Mouse (Mus musculus) thymus, adult 2 months (tissue): Measurements from ENCODE around the gene Fstl1. TPM values are rescaled to one million over a fixed set of nuclear protein-coding genes. Genes with fewer than 3 reads are reported as not detected.

ENCODE experiments used
- DNase-seq: peaks from one replicate; pipeline ENCODE4 v3.0.0; 2021
- H3K27ac ChIP-seq: fragments of 200-500 bp; 2 replicates; pipeline ENCODE4 v1.5.1; 2012; ENCODE audit warnings: low read length, control low read depth; ENCODE audit not compliant: control insufficient read depth, insufficient read depth
- H3K27me3 ChIP-seq: fragments of 200-500 bp; 2 replicates; pipeline ENCODE4 v1.6.1; 2012; ENCODE audit warnings: mild to moderate bottlenecking, low read length, moderate library complexity, mixed read lengths; ENCODE audit not compliant: control insufficient read depth, insufficient read depth
- H3K36me3 ChIP-seq: fragments of 200-500 bp; 2 replicates; pipeline ENCODE4 v1.6.1; 2012; ENCODE audit warnings: mild to moderate bottlenecking, low read length, moderate library complexity; ENCODE audit not compliant: control insufficient read depth, insufficient read depth
- H3K4me1 ChIP-seq: fragments of 200-500 bp; replicated peaks from 2 replicates; pipeline ENCODE4 v1.6.1; 2012; ENCODE audit warnings: low read length; ENCODE audit not compliant: control insufficient read depth, insufficient read depth
- H3K4me3 ChIP-seq: fragments of 200-500 bp; 2 replicates; pipeline ENCODE4 v1.5.1; 2012; ENCODE audit warnings: mild to moderate bottlenecking, low read length, control low read depth, moderate library complexity; ENCODE audit not compliant: control insufficient read depth, insufficient read depth
- CTCF ChIP-seq: fragments of 200-500 bp; IDR thresholded peaks from 2 replicates; pipeline ENCODE4 v1.5.1; 2012; ENCODE audit warnings: mild to moderate bottlenecking, control low read depth, low read length, moderate library complexity, borderline replicate concordance; ENCODE audit not compliant: control insufficient read depth, poor library complexity, insufficient read depth; ENCODE audit errors: extremely low read depth
- POLR2A ChIP-seq: fragments of 200-500 bp; IDR thresholded peaks from 2 replicates; pipeline ENCODE4 v1.6.1; 2012; ENCODE audit warnings: mild to moderate bottlenecking, low read length, control low read depth, moderate library complexity; ENCODE audit not compliant: control insufficient read depth, poor library complexity, insufficient read depth; ENCODE audit errors: extremely low read depth
- WGBS: fragments of 180-500 bp; shearing (Covaris S2); methylation state at CpG from one replicate; pipeline ENCODE4 v1.1.7; 2018; 5-methylcytosine and 5-hydroxymethylcytosine counted together
- polyA plus RNA-seq: library from polyadenylated mRNA; depleted of rRNA; stranded (reverse); fragments of >200 nt; gene quantifications from 2 replicates; pipeline ENCODE4 v1.2.3, GENCODE M21; 2012

Fstl1 gene
- polyA plus RNA-seq, 1 experiment = 9.6 TPM

DNA sequence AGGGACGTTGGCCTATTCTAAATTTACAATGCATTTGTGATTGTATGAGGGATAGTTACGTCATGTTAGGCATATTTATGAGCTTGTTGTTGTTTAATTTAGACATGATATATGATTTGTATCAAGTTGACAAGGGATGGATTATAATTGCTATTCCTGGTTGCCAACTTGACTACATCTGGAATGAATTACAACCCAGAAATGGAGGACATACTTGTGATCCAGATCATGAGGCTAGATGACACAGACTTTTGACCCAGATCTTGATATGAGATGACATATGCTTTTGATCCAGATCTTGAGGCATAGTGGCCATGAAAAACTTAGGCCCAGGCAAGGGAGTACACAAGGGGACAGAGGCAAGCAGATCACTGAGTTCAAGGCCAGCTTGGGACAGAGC, 36.6 kb upstream of the Fstl1 start:
- WGBS = 94% methylated on average over 2 of the region's 2 CpGs
- Histone ChIP-seq H3K27ac (no peak overlapping the region), H3K4me1 (no peaks in the 10 kb centered on the region), H3K27me3 (no peaks in the 10 kb centered on the region), H3K4me3 (no peak overlapping the region), H3K36me3 (no peaks in the 10 kb centered on the region)
- TF ChIP-seq POLR2A = no peak
- no peak for TF ChIP-seq CTCF
- DNase-seq = no peak

DNA sequence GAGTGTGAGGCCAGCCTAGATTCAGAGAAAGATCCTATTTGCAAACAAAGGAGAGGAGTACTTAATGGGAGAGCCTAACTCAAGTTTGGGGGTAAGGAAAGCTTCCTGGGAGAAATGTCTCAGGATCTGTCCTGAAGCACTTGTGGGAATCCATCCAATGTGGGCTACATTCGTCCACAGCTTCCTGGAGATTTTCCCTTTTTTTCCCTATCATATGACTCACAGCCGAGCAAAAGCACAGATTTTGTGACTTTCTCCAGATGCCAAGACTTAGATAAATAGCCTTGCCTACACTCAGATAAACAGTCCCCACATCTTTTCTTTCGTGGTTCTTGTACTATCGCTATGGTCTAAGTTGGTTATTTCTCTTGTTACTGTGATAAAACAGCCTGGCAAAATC, 34.4 kb upstream of the Fstl1 start:
- Histone ChIP-seq H3K4me3 (no peak overlapping the region), H3K36me3 (no peaks in the 10 kb centered on the region), H3K27me3 (no peaks in the 10 kb centered on the region), H3K27ac (no peak overlapping the region), H3K4me1 (no peaks in the 10 kb centered on the region)
- TF ChIP-seq CTCF = no peak
- no peak for TF ChIP-seq POLR2A
- DNase-seq = no peak
- WGBS = 96% methylated on average over 4 of the region's 4 CpGs

DNA sequence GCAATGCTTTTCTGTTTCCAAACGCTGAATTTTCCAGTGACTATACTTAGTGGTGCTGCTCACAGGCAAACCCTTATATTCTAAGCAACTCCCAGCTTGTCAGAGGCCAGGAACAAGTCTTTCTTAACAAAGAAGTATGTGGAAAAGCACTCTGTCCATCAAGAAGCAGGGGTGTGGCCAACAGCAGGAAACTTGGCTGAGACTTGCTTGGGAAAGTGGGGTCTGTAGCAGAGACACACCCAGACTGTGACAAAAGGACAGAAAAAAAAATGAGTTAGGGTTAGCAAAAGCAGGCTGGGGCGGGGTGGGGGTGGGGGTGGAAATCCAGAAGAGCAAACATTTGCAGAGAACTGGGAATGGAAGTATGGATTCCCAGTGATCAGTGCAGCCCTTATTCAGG, 23.8 kb upstream of the Fstl1 start:
- no peaks in the 10 kb centered on the region for H3K36me3 ChIP-seq

DNA sequence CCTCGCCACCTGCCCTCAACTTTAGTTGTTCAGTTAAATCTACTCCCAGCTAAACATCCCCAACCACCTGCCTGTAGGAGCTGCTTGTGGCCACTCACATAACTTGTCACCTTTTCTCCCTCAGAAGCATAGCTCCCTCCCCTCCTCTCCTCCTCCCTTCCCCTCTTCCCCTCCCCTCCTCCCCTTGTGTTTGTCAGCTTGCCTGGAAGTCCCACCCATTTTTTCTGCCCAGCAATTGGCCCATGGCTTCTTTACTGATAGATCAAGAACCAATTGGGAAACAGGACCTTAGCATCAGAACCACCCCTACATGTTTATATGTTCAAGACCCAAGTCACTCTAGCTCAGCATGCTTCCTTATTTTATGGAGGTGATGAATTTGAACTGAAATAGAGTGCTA, 22.9 kb upstream of the Fstl1 start:
- Histone ChIP-seq H3K36me3 (no peaks in the 10 kb centered on the region), H3K27ac (no peak overlapping the region)
- WGBS = 94% methylated on average over 1 of the region's 1 CpGs

More for the DNA sequence above, 23.8 kb upstream of the Fstl1 start:
- Histone ChIP-seq H3K27me3 (no peaks in the 10 kb centered on the region), H3K4me1 (no peaks in the 10 kb centered on the region), H3K27ac (no peak overlapping the region), H3K4me3 (no peak overlapping the region)
- WGBS = 67% methylated on average over 2 of the region's 2 CpGs
- no peak for DNase-seq
- no peak for TF ChIP-seq POLR2A
- TF ChIP-seq CTCF = no peak

DNA sequence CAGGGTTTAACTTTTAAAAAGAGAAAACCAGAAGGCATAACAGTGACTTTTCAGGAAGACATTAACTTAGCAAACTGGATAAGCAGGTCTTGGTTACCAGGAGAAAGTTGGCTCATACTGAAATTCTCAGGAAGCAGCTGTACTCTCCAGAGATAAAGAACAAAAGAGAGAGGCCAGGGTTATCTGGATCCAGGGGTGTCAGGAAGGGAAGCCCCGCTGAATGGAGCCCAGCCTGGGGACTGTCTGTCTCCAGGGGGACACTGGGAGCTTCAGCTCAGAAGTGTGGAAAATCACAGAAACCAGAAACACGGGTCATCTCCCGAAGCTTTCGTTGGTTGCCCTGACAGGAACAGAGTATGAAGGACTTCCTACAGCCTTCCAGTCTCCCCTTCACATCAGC, 22.2 kb upstream of the Fstl1 start:
- H3K36me3 ChIP-seq = no peaks in the 10 kb centered on the region
- H3K4me1 ChIP-seq = no peaks in the 10 kb centered on the region
- no peak overlapping the region for H3K4me3 ChIP-seq
- H3K27me3 ChIP-seq = no peaks in the 10 kb centered on the region
- no peak overlapping the region for H3K27ac ChIP-seq
- TF ChIP-seq CTCF (no peak), POLR2A (no peak)
- WGBS = 84% methylated on average over 4 of the region's 4 CpGs
- no peak for DNase-seq

More for the DNA sequence above, 22.9 kb upstream of the Fstl1 start:
- Histone ChIP-seq H3K4me1 (no peaks in the 10 kb centered on the region), H3K4me3 (no peak overlapping the region), H3K27me3 (no peaks in the 10 kb centered on the region)
- no peak for DNase-seq
- TF ChIP-seq POLR2A (no peak), CTCF (no peak)

DNA sequence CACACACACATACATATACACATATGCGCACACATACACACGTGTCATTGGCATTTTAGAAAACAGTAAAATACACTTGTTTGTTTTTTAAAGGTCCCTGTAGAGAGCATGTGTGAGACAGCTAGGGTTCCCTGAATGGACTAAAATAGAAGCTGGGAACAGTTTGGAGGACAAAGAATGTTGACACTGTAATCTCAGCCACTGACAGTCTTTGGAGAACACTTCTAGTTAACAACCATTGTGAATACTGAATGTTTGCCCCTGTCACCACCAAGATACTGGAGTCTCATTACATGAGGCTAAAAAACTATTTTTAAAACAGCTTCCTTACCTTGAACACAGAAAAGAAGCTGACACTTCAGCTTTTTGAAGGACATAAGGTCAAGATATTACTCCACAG, 19.4 kb upstream of the Fstl1 start:
- H3K27ac ChIP-seq = no peak overlapping the region
- no peak overlapping the region for H3K4me3 ChIP-seq
- no peaks in the 10 kb centered on the region for H3K27me3 ChIP-seq
- no peak for DNase-seq
- H3K4me1 ChIP-seq = no peaks in the 10 kb centered on the region
- H3K36me3 ChIP-seq = no peaks in the 10 kb centered on the region
- TF ChIP-seq CTCF = no peak
- TF ChIP-seq POLR2A = no peak
- 99% methylated on average over 2 of the region's 2 CpGs for whole genome bisulfite sequencing

DNA sequence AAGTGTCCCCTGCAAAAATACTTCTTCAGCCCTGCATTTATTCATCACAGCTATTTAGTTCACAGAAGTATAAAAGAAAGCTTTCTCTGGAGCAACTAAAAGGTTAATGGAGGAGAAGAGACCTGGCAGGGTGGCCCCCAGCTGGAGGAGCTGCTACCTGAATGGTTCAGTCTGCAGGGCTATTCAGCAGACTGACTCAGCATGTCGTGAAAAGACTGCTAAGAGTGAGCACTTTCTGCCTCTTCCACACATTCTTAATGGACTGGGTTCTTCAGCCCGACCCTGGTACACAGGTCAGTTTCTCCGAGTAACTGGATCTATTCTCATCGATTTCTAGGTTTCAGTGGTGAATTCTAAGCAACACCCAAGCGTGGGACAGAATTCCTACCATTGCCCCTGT, 12.9 kb upstream of the Fstl1 start:
- no peak overlapping the region for H3K4me3 ChIP-seq
- WGBS = 67% methylated on average over 5 of the region's 5 CpGs
- no peak for DNase-seq
- H3K4me1 ChIP-seq = no peaks in the 10 kb centered on the region
- H3K27me3 ChIP-seq = no peaks in the 10 kb centered on the region
- H3K36me3 ChIP-seq = no peaks in the 10 kb centered on the region
- TF ChIP-seq POLR2A (no peak), CTCF (no peak)
- no peak overlapping the region for H3K27ac ChIP-seq
